Mouse (Mus musculus) heart, adult 2 months (tissue): ENCODE measurements around the gene Tlr2. TPM values are rescaled to one million over a fixed set of nuclear protein-coding genes. Genes with fewer than 3 reads are reported as not detected.

ENCODE experiments used
- DNase-seq, 2 experiments: peaks; one replicate each; pipeline ENCODE4 v3.0.0; 2021
- H3K27ac ChIP-seq: fragments of 200-600 bp; 2 replicates; pipeline ENCODE4 v1.8.1; 2022
- H3K27me3 ChIP-seq: fragments of 200-500 bp; 2 replicates; pipeline ENCODE4 v1.6.1; 2012; ENCODE audit warnings: mild to moderate bottlenecking, low read length, inconsistent platforms, mixed read lengths; ENCODE audit not compliant: control insufficient read depth, insufficient read depth
- H3K36me3 ChIP-seq: fragments of 200-500 bp; 2 replicates; pipeline ENCODE4 v1.6.1; 2012; ENCODE audit warnings: low read length, inconsistent platforms; ENCODE audit not compliant: control insufficient read depth, insufficient read depth
- H3K4me1 ChIP-seq: fragments of 200-500 bp; 2 replicates; pipeline ENCODE4 v1.6.1; 2011; ENCODE audit warnings: low read length; ENCODE audit not compliant: control insufficient read depth, insufficient read depth
- H3K4me3 ChIP-seq: fragments of 200-600 bp; 2 replicates; pipeline ENCODE4 v1.8.1; 2022
- H3K79me2 ChIP-seq: fragments of 200-500 bp; replicated peaks from 2 replicates; pipeline ENCODE4 v1.6.1; 2012; ENCODE audit warnings: mild to moderate bottlenecking, inconsistent platforms, low read length, moderate library complexity, mixed read lengths; ENCODE audit not compliant: control insufficient read depth, insufficient read depth
- H3K9ac ChIP-seq: fragments of 200-500 bp; 2 replicates; pipeline ENCODE4 v1.6.1; 2012; ENCODE audit warnings: low read depth, mild to moderate bottlenecking, control low read depth, inconsistent platforms, low read length, mixed read lengths
- CTCF ChIP-seq: fragments of 200-600 bp; IDR thresholded peaks from 2 replicates; pipeline ENCODE4 v1.8.1; 2022; ENCODE audit warnings: antibody characterized with exemption, mild to moderate bottlenecking, moderate library complexity
- EP300 ChIP-seq: fragments of 200-500 bp; IDR thresholded peaks from 2 replicates; pipeline ENCODE4 v1.6.1; 2011; ENCODE audit warnings: low read depth, low read length, control low read depth; ENCODE audit not compliant: insufficient read depth
- POLR2A ChIP-seq: fragments of 200-500 bp; IDR thresholded peaks from 2 replicates; pipeline ENCODE4 v1.6.1; 2011; ENCODE audit warnings: mild to moderate bottlenecking, low read depth, low read length, control low read depth; ENCODE audit not compliant: insufficient read depth
- WGBS: fragments of 180-500 bp; shearing (Covaris S2); methylation state at CpG from one replicate; pipeline ENCODE4 v1.1.7; 2018; 5-methylcytosine and 5-hydroxymethylcytosine counted together
- intact Hi-C: fragments of 180-260 bp; cut with DNase I; formaldehyde crosslinking; loops from one replicate; pipeline ENCODE4 v1.15.1; 2025
- polyA plus RNA-seq: library from polyadenylated mRNA; depleted of rRNA; stranded (reverse); fragments of >200 nt; gene quantifications from 2 replicates; pipeline ENCODE4 v1.2.3, GENCODE M21; 2012
- total RNA-seq, 2 experiments: library from RNA; stranded (reverse); gene quantifications; 2 replicates each; pipeline ENCODE4 v1.2.3; 2021

Tlr2 gene
- total and polyA plus RNA-seq, 3 experiments = 1.4 to 2.6 (median 2.0) TPM

GRCm38 (mm10) chr3:83836685-83837084 is 4.9 kb downstream of the Tlr2 start:
- no peak overlapping the region for H3K27ac ChIP-seq
- no peaks in the 10 kb centered on the region for H3K4me1 ChIP-seq
- H3K36me3 ChIP-seq = no peaks in the 10 kb centered on the region
- no peak overlapping the region for H3K9ac ChIP-seq
- H3K79me2 ChIP-seq = no peaks in the 10 kb centered on the region
- TF ChIP-seq CTCF (no peak), EP300 (no peak), POLR2A (no peak)
- H3K4me3 ChIP-seq = no peak overlapping the region
- WGBS = 85% methylated on average over 15 of the region's 15 CpGs
- intact Hi-C loops = no loop called here
- no peak for DNase-seq
- H3K27me3 ChIP-seq = no peaks in the 10 kb centered on the region

GRCm38 (mm10) chr3:83828145-83828611 is 13.4 kb downstream of the Tlr2 start:
- WGBS = 53% methylated on average over 5 of the region's 5 CpGs
- Histone ChIP-seq H3K79me2 (no peaks in the 10 kb centered on the region), H3K4me1 (no peaks in the 10 kb centered on the region), H3K27me3 (no peaks in the 10 kb centered on the region), H3K27ac (no peak overlapping the region), H3K4me3 (no peak overlapping the region), H3K9ac (no peak overlapping the region), H3K36me3 (no peaks in the 10 kb centered on the region)
- TF ChIP-seq POLR2A (no peak), EP300 (no peak), CTCF (no peak)
- intact Hi-C loops = no loop called here
- DNase-seq = no peak

- no peak overlapping the region for H3K4me3 ChIP-seq
These were observed 13.9 kb downstream of the Tlr2 start for GRCm38 (mm10) chr3:83827684-83828083.

GRCm38 (mm10) chr3:83823774-83824173 is 17.8 kb downstream of the Tlr2 start:
- Histone ChIP-seq H3K79me2 (no peaks in the 10 kb centered on the region), H3K36me3 (no peaks in the 10 kb centered on the region), H3K9ac (no peak overlapping the region), H3K27ac (no peak overlapping the region), H3K4me3 (no peak overlapping the region), H3K4me1 (no peaks in the 10 kb centered on the region), H3K27me3 (no peaks in the 10 kb centered on the region)
- DNase-seq = no peak
- TF ChIP-seq POLR2A (no peak), EP300 (no peak), CTCF (no peak)
- intact Hi-C loops = no loop called here
- 87% methylated on average over 4 of the region's 4 CpGs for WGBS

More at GRCm38 (mm10) chr3:83827684-83828083, 13.9 kb downstream of the Tlr2 start:
- no peaks in the 10 kb centered on the region for H3K36me3 ChIP-seq
- intact Hi-C loops = no loop called here
- no peak overlapping the region for H3K27ac ChIP-seq
- H3K9ac ChIP-seq = no peak overlapping the region
- TF ChIP-seq EP300 (no peak), CTCF (no peak), POLR2A (no peak)
- H3K79me2 ChIP-seq = no peaks in the 10 kb centered on the region
- DNase-seq = no peak
- H3K27me3 ChIP-seq = no peaks in the 10 kb centered on the region
- WGBS = 75% methylated on average over 9 of the region's 9 CpGs
- no peaks in the 10 kb centered on the region for H3K4me1 ChIP-seq

GRCm38 (mm10) chr3:83816372-83816925 is 25.1 kb downstream of the Tlr2 start:
- Histone ChIP-seq H3K4me3 (no peak overlapping the region), H3K9ac (no peak overlapping the region), H3K4me1 (peaks cover 2% of the 10 kb centered on the region), H3K27me3 (no peaks in the 10 kb centered on the region), H3K79me2 (no peaks in the 10 kb centered on the region), H3K36me3 (no peaks in the 10 kb centered on the region), H3K27ac (no peak overlapping the region)
- intact Hi-C loops = no loop called here
- TF ChIP-seq CTCF = no peak
- no peak for TF ChIP-seq POLR2A
- no peak for TF ChIP-seq EP300
- 82% methylated on average over 4 of the region's 4 CpGs for WGBS
- DNase-seq = no peak

- DNase-seq = no peak
- Histone ChIP-seq H3K4me3 (no peak overlapping the region), H3K36me3 (no peaks in the 10 kb centered on the region), H3K79me2 (no peaks in the 10 kb centered on the region), H3K4me1 (peaks cover 2% of the 10 kb centered on the region), H3K27me3 (no peaks in the 10 kb centered on the region), H3K27ac (no peak overlapping the region), H3K9ac (no peak overlapping the region)
- TF ChIP-seq POLR2A (no peak), EP300 (no peak), CTCF (no peak)
- intact Hi-C loops = no loop called here
These were observed 28.7 kb downstream of the Tlr2 start for GRCm38 (mm10) chr3:83812863-83813262.
